Mouse (Mus musculus): Measurements from ENCODE around the gene Rgcc. TPM values are rescaled to one million over a fixed set of nuclear protein-coding genes. Genes with fewer than 3 reads are reported as not detected.

Gene Rgcc
- polyA plus RNA-seq, 1 experiment from 2014 or later: 3.0 TPM

DNA sequence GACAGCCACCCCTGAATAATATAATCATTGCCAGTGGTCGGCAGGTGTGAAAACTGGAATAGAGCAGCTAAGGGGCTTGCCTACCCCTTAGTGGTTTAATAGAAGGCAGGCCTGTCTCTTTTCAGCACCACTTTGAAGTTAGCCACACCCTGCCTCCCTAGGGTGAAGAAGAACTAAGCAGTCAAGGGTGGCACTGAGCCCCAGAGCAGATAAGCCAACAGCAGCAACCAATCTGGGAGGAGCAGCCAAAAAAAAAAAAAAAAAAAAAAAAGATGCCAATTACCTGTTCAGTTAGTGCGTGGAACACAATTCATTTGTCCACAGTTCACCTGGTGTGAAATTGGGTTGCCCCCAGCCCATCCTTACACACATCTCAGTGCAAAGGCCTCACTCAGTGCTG is 1.7 kb upstream of the Rgcc start:
- H3K27me3 ChIP-seq: no peaks in the 10 kb centered on the region
- ATAC-seq (no peak), DNase-seq (ENCODE audit: low read depth, low spot score) (no peak)
- in situ Hi-C loops (cut with MboI; ENCODE audit: low pct_unique_long_range_greater_than_20kb): loop anchor here (25.0 kb wide), 1 partner anchor 641 kb away; no protein-coding TSS in a partner anchor
- no peak for TF ChIP-seq CTCF (IDR thresholded peaks at IDR 0.05)
- ChIA-PET CTCF (no interaction called here), POLR2A (interaction anchor here (0.6 kb wide), 1 partner anchor 9 kb away, joined by 3 read pairs; no protein-coding TSS in a partner anchor)

DNA sequence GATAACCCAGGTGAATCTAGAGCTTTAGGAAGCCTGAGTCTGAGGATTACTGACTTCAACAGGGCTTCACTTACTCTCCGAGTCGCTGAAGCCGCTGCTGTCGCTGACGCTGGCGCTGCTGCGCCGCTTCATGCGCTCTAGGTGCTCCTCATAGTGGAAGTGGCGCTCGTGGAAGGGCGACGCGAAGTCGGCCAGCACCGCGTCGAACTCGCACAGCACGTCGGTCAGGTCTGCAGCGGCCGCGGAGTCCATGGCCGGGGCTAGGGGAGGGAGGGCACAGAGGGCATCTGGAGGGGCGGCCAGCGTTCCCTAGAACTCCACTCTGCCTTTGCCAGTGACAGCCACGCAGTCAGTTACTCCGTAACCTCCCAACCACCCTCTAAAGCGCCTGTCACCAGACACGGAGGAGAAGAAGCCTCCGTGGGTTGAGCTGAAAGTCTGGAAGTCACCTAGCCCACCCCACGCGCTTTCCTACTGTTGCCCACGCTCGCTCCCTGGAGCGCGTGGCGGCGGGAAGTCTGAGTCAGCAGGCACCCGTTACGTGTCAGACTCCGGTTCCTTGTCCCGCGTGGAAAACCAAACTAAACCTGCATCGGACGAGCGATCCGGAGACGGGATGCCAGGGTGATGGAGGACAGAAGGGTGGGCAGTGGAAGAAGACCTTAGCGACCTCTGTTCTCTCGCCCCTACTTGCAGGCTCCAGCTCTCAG is 649 bp downstream of the Rgcc start:
- ChIA-PET POLR2A (no interaction called here), CTCF (interaction anchor here (1.0 kb wide), 1 partner anchor 177 kb away, joined by 3 read pairs; no protein-coding TSS in a partner anchor)
- DNase-seq (ENCODE audit: low read depth, low spot score): no peak
- TF ChIP-seq CTCF (IDR thresholded peaks at IDR 0.05): no peak
- in situ Hi-C loops (cut with MboI; ENCODE audit: low pct_unique_long_range_greater_than_20kb): loop anchor here (25.0 kb wide), 1 partner anchor 638 kb away; no protein-coding TSS in a partner anchor
- peak; percentile 17 for ATAC-seq
- H3K27me3 ChIP-seq: no peaks in the 10 kb centered on the region

DNA sequence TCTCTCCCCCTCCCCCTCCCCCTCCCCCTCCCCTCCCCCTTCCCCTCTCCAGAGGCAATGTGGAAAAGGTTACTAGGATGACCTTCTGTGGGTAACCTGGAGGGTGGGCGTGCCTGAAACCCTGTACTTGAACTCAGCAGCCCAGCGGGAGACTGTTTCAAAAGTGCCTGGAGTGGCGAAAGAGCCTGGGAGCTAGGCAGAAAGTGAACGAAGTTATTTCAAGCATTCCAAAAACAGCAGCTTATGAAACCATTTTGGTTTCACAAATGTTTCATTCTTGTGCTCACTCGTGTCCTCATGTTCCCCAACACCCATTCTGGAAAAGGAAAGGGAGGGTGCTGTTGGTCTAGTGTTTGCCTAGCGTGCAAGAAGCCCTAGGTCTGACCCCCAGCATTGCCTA is 1.6 kb downstream of the Rgcc start:
- ATAC-seq (no peak), DNase-seq (ENCODE audit: low read depth, low spot score) (no peak)
- no peak for TF ChIP-seq CTCF (IDR thresholded peaks at IDR 0.05)
- no peaks in the 10 kb centered on the region for H3K27me3 ChIP-seq
- ChIA-PET POLR2A (no interaction called here), CTCF (interaction anchor here (1.0 kb wide), 1 partner anchor 51 kb away, joined by 3 read pairs; no protein-coding TSS in a partner anchor)
- in situ Hi-C loops (cut with MboI; ENCODE audit: low pct_unique_long_range_greater_than_20kb): loop anchor here (25.0 kb wide), 1 partner anchor 637 kb away; no protein-coding TSS in a partner anchor

DNA sequence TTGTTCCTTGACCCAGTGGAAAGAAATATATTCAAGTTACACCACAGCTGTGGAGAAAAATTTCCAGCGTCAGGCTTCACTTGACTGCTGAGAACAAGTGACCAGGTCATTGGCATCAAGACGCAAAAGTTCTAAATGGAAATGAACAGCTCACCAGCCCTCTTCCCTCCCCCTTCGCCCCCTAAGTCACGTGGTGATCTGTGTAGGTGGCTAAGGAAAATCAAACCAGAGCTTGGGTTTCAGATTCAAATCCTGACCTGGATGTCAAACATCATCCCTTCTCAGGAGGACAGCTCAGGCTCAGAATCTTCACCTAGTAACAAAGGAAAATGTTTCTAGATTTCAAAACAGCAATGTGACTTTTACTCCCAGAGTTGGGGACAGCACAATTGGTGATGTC is 2.2 kb downstream of the Rgcc start:
- POLR2A ChIA-PET: no interaction called here
- in situ Hi-C loops (cut with MboI; ENCODE audit: low pct_unique_long_range_greater_than_20kb): no loop called here
- CTCF ChIA-PET: interaction anchor here (1.0 to 1.5 kb wide), 3 partner anchors 51 to 160 kb away, joined by 3 read pairs; no protein-coding TSS in a partner anchor
- DNase-seq (ENCODE audit: low read depth, low spot score) (no peak), ATAC-seq (no peak)
- no peak for TF ChIP-seq CTCF (IDR thresholded peaks at IDR 0.05)
- H3K27me3 ChIP-seq: no peaks in the 10 kb centered on the region

DNA sequence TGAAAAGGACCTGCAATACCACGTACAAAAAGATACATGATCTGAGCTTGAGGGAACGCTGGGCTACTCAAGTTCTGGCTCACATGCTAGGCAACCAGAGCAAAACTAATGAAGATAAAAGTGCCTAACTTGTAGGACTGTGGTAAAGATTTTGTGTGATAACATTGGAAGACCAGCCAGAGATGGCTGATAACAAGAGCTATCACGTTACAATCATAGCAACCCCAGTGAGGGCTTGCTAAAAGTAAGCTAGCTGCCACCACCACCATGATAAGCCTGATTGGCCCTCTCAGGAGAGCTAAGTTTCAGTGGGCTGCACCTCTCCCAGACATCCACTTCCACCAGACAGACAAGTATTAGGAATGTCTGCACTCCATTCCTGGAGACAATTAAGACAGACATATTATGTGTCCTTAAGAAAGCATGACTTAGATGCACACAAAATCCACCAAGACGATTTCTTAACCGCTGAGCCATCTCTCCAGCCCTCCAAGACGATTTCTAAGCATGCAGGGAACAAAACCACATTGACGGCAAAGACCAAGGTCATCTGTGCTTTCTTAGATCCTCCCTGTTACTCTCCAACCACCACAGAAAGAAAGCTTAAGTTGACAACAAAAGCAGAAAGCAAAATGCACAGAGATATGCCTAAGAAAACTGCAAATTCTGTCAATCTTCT is 3.0 kb downstream of the Rgcc start:
- ChIA-PET POLR2A (interaction anchor here (1.1 kb wide), 1 partner anchor 164 kb away, joined by 3 read pairs; no protein-coding TSS in a partner anchor), CTCF (interaction anchor here (1.0 to 1.5 kb wide), 3 partner anchors 50 to 160 kb away, joined by 3 read pairs; no protein-coding TSS in a partner anchor)
- in situ Hi-C loops (cut with MboI; ENCODE audit: low pct_unique_long_range_greater_than_20kb): no loop called here
- ATAC-seq (no peak), DNase-seq (ENCODE audit: low read depth, low spot score) (no peak)
- TF ChIP-seq CTCF (IDR thresholded peaks at IDR 0.05): no peak
- H3K27me3 ChIP-seq: no peaks in the 10 kb centered on the region

DNA sequence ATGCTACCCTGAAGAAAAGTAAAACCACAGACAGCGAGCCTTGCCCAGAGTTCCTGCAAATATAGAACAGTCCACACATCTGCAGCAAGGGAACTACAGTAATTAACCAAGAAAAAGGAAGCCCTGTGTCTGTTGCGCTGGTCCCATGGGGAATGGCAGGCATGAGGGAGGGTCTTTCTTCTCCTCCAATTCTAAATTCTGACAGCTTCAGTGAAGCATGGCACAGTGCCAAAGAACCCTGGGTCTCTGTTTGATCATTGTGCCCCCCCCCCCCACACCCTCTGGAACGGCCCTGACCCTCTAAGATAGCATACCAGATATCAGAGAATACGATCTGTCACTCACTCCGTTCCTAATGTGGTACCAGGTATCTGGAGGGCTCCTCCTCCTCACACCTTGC is 4.6 kb downstream of the Rgcc start:
- ChIA-PET CTCF (no interaction called here), POLR2A (no interaction called here)
- TF ChIP-seq CTCF (IDR thresholded peaks at IDR 0.05): no peak
- DNase-seq (ENCODE audit: low read depth, low spot score) (no peak), ATAC-seq (no peak)
- in situ Hi-C loops (cut with MboI; ENCODE audit: low pct_unique_long_range_greater_than_20kb): no loop called here
- H3K27me3 ChIP-seq: no peaks in the 10 kb centered on the region

DNA sequence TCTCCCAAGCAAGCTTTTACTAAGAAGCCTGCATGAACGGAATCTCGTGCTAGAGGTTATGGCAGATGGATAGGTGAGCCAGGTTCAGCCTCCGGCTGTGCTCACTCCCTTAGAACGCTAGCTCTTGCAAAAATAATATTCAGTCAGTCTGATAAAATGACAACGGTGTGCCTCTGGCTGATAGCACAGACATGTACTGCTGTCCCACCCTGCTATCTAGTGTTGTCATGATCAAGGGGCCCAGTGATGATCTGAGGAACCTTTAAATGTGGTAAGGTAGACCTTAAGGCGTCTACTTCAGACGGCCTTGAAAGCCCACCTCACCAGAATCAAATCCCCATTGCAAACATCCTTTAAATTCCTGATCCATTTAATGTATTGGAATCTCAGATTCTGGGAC is 5.2 kb downstream of the Rgcc start:
- ChIA-PET CTCF (interaction anchor here (0.7 kb wide), 1 partner anchor 27 kb away, joined by 3 read pairs; no protein-coding TSS in a partner anchor), POLR2A (no interaction called here)
- TF ChIP-seq CTCF (IDR thresholded peaks at IDR 0.05): no peak
- no peak for ATAC-seq
- in situ Hi-C loops (cut with MboI; ENCODE audit: low pct_unique_long_range_greater_than_20kb): no loop called here
- H3K27me3 ChIP-seq: no peaks in the 10 kb centered on the region
- DNase-seq (ENCODE audit: low read depth, low spot score): no peak

DNA sequence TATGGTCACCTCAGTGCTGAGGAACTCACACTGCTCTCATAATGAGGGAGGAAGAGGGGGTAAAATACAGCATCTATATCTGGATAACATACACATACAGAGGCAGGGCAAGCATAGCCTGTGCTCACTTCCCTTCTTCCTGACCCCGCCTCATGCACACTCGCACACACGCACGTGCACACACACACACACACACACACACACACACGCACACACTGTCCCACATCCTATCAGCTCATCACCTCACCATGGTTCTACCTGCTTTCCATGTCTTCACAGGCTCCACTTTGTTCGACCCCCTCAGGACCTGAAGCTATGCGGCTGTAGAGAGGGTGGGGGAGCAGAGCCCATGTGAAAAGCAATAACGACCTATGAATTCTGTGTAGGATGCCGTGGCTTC is 5.9 kb downstream of the Rgcc start:
- no peaks in the 10 kb centered on the region for H3K27me3 ChIP-seq
- ChIA-PET POLR2A (no interaction called here), CTCF (interaction anchor here (0.7 kb wide), 1 partner anchor 27 kb away, joined by 3 read pairs; no protein-coding TSS in a partner anchor)
- no peak for DNase-seq (ENCODE audit: low read depth, low spot score)
- ATAC-seq: no peak
- in situ Hi-C loops (cut with MboI; ENCODE audit: low pct_unique_long_range_greater_than_20kb): no loop called here
- no peak for TF ChIP-seq CTCF (IDR thresholded peaks at IDR 0.05)

DNA sequence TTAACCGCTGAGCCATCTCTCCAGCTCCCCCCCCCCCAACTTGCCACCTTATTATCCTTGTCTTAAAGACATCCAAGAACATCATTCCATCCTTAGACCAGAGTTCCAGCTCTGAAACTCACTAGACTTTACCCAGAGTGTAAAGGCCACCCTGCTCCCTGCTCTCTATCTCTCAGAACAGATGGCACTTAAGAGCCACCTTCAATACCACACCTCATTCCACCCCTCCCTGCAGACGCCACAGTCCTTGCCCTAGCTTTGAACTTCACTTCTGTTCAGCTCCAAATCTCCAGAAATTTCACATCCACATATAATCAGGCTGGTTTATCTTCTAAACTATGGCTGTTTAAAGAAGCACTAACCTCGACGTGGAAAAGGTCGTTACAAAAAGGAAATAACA is 6.5 kb downstream of the Rgcc start:
- H3K27me3 ChIP-seq: no peaks in the 10 kb centered on the region
- no peak for TF ChIP-seq CTCF (IDR thresholded peaks at IDR 0.05)
- in situ Hi-C loops (cut with MboI; ENCODE audit: low pct_unique_long_range_greater_than_20kb): no loop called here
- ATAC-seq (no peak), DNase-seq (ENCODE audit: low read depth, low spot score) (no peak)
- CTCF ChIA-PET: no interaction called here
- POLR2A ChIA-PET: no interaction called here

DNA sequence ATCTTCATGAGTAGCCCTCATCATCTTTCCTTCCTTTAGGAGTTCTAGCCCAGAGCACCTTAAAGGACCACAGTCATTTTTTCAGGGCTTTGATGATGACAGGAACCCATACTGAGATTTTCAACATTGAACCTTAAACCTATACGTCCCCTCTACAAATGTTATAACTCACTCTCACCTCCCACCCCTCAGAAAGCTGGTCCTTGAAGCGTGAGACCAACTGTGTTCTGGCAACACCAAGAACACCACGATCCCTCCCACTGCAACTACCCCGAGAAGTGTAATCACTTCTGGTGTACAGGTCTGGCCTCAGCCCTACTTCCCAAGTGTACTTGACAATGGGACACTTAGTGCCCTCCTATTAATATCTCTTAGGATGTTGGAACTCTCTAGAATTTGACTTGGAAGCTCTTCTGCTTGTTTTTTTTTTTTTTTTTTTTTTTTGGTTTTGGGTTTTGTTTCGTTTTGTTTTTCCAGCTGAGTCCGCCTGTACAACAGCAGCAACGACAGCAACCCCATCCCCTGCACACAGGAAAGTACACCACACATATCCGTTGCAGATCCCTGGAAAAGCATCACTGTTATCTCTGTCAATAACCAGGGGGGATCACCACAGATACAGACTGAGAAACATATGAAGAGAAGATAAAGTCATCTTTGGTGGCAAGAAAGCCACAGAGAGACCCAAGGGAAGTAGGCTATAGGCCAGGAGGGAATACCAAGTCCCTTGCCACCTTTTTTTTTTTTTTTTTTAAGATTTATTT is 7.2 kb downstream of the Rgcc start:
- no peaks in the 10 kb centered on the region for H3K27me3 ChIP-seq
- no peak for TF ChIP-seq CTCF (IDR thresholded peaks at IDR 0.05)
- ChIA-PET CTCF (no interaction called here), POLR2A (interaction anchor here (0.5 to 0.6 kb wide), 3 partner anchors 9 to 80 kb away, joined by 3 to 4 read pairs (median 3); no protein-coding TSS in a partner anchor)
- no peak for DNase-seq (ENCODE audit: low read depth, low spot score)
- no peak for ATAC-seq
- in situ Hi-C loops (cut with MboI; ENCODE audit: low pct_unique_long_range_greater_than_20kb): no loop called here
